Mouse (Mus musculus): ENCODE data around the gene Bptf. TPM values are rescaled to one million over a fixed set of nuclear protein-coding genes. Genes with fewer than 3 reads are reported as not detected.

The Bptf gene
- polyA plus RNA-seq, 1 experiment from 2014 or later = 44.8 TPM

GRCm38 (mm10) chr11:107054870-107055269 lies 77.1 kb downstream of the Bptf start:
- H3K4me1 ChIP-seq (ENCODE audit: control insufficient read depth, insufficient read depth, low read length) = no peaks in the 10 kb centered on the region
- H3K4me3 ChIP-seq (ENCODE audit: low read depth, low read length) = no peak overlapping the region
- no peak overlapping the region for H3K27ac ChIP-seq (ENCODE audit: low read depth, low read length)
- no peak for ATAC-seq (ENCODE audit: low read depth)
- 94% methylated on average over 6 of the region's 6 CpGs for whole genome bisulfite sequencing
- H3K9ac ChIP-seq (replicated peaks; ENCODE audit: low read depth, low read length) = no peak overlapping the region
- peaks cover 71% of the 10 kb centered on the region for H3K36me3 ChIP-seq (ENCODE audit: control insufficient read depth, insufficient read depth, low read length)
- H3K27me3 ChIP-seq (ENCODE audit: control insufficient read depth, insufficient read depth, low read length) = no peaks in the 10 kb centered on the region
- H3K4me2 ChIP-seq (ENCODE audit: low read depth, low read length) = no peak overlapping the region
- no peaks in the 10 kb centered on the region for H3K9me3 ChIP-seq (ENCODE audit: control insufficient read depth, low read length)

DNA sequence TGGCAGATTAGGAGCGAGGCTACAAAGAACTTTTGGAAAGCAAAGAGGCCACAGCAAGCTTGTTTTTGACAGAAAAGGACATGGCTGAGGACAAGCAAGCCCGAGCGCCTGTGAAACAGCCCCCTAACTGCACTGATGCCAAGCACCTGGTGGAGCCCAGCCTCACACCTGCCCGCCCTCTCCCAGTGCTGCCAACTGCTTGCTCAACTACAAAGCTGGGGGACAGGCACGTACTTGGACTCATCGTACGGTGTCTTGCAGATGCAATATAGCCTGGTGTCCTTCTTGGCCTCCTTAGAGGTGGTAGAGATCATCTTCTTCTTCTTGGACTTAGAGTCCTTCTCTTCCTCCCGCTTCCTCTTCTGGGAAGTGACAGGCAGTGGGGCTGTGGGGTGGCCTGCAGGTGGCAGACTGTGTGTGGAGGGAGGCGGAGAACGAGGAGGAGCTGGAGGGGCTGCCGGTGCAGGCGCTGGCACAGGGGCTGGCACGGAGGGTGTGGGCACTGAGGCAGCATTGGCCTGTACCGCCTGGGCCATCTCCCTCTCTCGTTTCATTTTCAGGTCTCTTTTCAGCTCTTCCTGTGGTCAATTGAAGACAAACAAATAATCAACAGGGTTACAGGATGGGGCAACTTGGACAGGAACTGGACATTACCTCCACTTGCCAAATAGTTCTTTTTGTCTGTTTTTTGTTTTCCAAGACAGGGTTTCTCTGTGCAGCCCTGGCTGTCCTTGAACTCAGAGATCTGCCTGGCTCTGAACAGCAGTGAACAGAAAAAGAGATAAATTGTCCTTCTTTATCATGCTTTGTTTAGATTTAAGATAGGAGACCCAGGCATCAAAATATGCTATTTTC lies 84.9 kb downstream of the Bptf start:
- no peak overlapping the region for H3K4me2 ChIP-seq (ENCODE audit: low read depth, low read length)
- no peak for ATAC-seq (ENCODE audit: low read depth)
- H3K4me1 ChIP-seq (ENCODE audit: control insufficient read depth, insufficient read depth, low read length) = no peaks in the 10 kb centered on the region
- WGBS = 92% methylated on average over 15 of the region's 15 CpGs
- no peak overlapping the region for H3K4me3 ChIP-seq (ENCODE audit: low read depth, low read length)
- no peak overlapping the region for H3K27ac ChIP-seq (ENCODE audit: low read depth, low read length)
- H3K27me3 ChIP-seq (ENCODE audit: control insufficient read depth, insufficient read depth, low read length) = no peaks in the 10 kb centered on the region
- no peaks in the 10 kb centered on the region for H3K9me3 ChIP-seq (ENCODE audit: control insufficient read depth, low read length)
- H3K36me3 ChIP-seq (ENCODE audit: control insufficient read depth, insufficient read depth, low read length) = peaks cover 33% of the 10 kb centered on the region
- no peak overlapping the region for H3K9ac ChIP-seq (replicated peaks; ENCODE audit: low read depth, low read length)

DNA sequence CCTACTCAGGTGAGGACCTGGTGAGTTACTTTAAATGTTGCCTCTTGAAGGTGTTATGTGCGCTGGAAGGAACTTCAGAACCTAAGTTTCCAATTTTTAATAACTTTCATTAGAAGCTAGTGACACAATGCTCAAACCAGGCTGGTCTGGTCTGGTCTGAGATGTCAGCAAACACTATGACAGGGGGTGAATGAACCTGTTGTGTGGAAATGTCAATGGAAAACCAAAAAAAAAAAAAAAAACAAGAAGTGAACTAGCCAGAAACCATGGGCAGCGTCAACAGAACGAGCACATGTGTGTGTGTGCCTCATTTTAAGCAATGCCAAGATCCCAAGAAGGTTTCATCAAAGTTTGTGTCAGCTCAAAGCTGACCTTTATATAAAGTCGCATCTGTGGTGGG lies 86.4 kb downstream of the Bptf start:
- no peaks in the 10 kb centered on the region for H3K4me1 ChIP-seq (ENCODE audit: control insufficient read depth, insufficient read depth, low read length)
- no peak overlapping the region for H3K9ac ChIP-seq (replicated peaks; ENCODE audit: low read depth, low read length)
- peaks cover 43% of the 10 kb centered on the region for H3K36me3 ChIP-seq (ENCODE audit: control insufficient read depth, insufficient read depth, low read length)
- no peaks in the 10 kb centered on the region for H3K27me3 ChIP-seq (ENCODE audit: control insufficient read depth, insufficient read depth, low read length)
- H3K4me3 ChIP-seq (ENCODE audit: low read depth, low read length) = no peak overlapping the region
- H3K27ac ChIP-seq (ENCODE audit: low read depth, low read length) = no peak overlapping the region
- over 99% methylated on average over 4 of the region's 4 CpGs for WGBS
- no peak for ATAC-seq (ENCODE audit: low read depth)
- H3K4me2 ChIP-seq (ENCODE audit: low read depth, low read length) = no peak overlapping the region
- no peaks in the 10 kb centered on the region for H3K9me3 ChIP-seq (ENCODE audit: control insufficient read depth, low read length)

- 58% methylated on average over 5 of the region's 5 CpGs for WGBS
- no peak; the same call in 1 of the 2 replicates for ATAC-seq (ENCODE audit: low read depth)
- Histone ChIP-seq H3K4me1 (ENCODE audit: control insufficient read depth, insufficient read depth, low read length) (no peaks in the 10 kb centered on the region), H3K9ac (replicated peaks; ENCODE audit: low read depth, low read length) (no peak overlapping the region), H3K36me3 (ENCODE audit: control insufficient read depth, insufficient read depth, low read length) (peaks cover 54% of the 10 kb centered on the region), H3K9me3 (ENCODE audit: control insufficient read depth, low read length) (no peaks in the 10 kb centered on the region), H3K27ac (ENCODE audit: low read depth, low read length) (no peak overlapping the region), H3K4me2 (ENCODE audit: low read depth, low read length) (no peak overlapping the region), H3K4me3 (ENCODE audit: low read depth, low read length) (no peak overlapping the region), H3K27me3 (ENCODE audit: control insufficient read depth, insufficient read depth, low read length) (no peaks in the 10 kb centered on the region)
These were observed 87.6 kb downstream of the Bptf start for GRCm38 (mm10) chr11:107044321-107044720.

DNA sequence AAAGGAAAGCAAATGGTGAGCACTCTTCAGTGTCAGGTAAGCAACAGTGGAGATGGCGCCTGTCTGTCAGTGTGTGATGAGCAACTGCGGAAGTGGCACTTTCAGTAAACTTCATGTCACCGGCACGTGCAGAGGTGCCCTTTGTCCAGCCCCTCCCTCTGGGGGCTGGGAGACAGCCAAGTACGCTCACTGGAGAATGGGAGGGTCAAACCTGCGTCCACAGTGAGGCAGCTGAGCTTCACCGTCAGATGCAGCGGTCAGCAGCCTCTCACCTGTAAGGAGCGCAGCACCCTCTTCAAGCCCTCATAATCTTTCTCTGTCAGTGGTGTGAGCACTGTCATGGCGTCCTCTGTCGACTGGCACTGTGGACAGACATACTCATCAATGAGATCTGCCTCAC lies 88.6 kb downstream of the Bptf start:
- WGBS = 97% methylated on average over 11 of the region's 11 CpGs
- Histone ChIP-seq H3K4me3 (ENCODE audit: low read depth, low read length) (no peak overlapping the region), H3K27me3 (ENCODE audit: control insufficient read depth, insufficient read depth, low read length) (no peaks in the 10 kb centered on the region), H3K27ac (ENCODE audit: low read depth, low read length) (no peak overlapping the region), H3K4me2 (ENCODE audit: low read depth, low read length) (no peak overlapping the region), H3K9ac (replicated peaks; ENCODE audit: low read depth, low read length) (no peak overlapping the region), H3K4me1 (ENCODE audit: control insufficient read depth, insufficient read depth, low read length) (no peaks in the 10 kb centered on the region), H3K9me3 (ENCODE audit: control insufficient read depth, low read length) (no peaks in the 10 kb centered on the region), H3K36me3 (ENCODE audit: control insufficient read depth, insufficient read depth, low read length) (peaks cover 63% of the 10 kb centered on the region)
- no peak for ATAC-seq (ENCODE audit: low read depth)

- H3K36me3 ChIP-seq (ENCODE audit: control insufficient read depth, insufficient read depth, low read length) = peaks cover 68% of the 10 kb centered on the region
- 93% methylated on average over 3 of the region's 3 CpGs for WGBS
These were observed 90.5 kb downstream of the Bptf start for GRCm38 (mm10) chr11:107041396-107041795.

DNA sequence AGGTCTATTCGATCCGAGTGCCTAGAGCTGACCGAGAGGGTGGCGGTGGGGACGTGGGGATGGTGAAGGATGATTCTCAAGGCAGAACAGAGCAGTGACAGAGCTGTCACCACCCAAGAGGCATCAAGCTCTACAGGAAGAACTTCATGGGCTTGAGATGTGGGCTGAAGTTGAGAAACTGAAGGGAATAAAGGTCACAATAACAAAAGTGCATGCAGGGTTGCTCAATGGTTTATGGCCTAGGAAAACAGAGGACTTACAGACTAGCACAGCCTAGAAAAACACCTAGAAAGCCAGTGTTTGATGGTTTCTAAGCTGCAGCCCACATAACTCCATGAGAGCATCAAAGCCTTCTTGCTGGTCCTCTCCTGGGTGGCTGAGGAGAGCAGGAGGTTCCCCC lies 92.5 kb downstream of the Bptf start:
- H3K27ac ChIP-seq (ENCODE audit: low read depth, low read length) = no peak overlapping the region
- no peaks in the 10 kb centered on the region for H3K27me3 ChIP-seq (ENCODE audit: control insufficient read depth, insufficient read depth, low read length)
- no peak overlapping the region for H3K9ac ChIP-seq (replicated peaks; ENCODE audit: low read depth, low read length)
- no peaks in the 10 kb centered on the region for H3K9me3 ChIP-seq (ENCODE audit: control insufficient read depth, low read length)
- H3K4me3 ChIP-seq (ENCODE audit: low read depth, low read length) = no peak overlapping the region
- H3K4me1 ChIP-seq (ENCODE audit: control insufficient read depth, insufficient read depth, low read length) = no peaks in the 10 kb centered on the region
- 100% methylated on average over 5 of the region's 5 CpGs for WGBS
- no peak overlapping the region for H3K4me2 ChIP-seq (ENCODE audit: low read depth, low read length)
- H3K36me3 ChIP-seq (ENCODE audit: control insufficient read depth, insufficient read depth, low read length) = peaks cover 63% of the 10 kb centered on the region
- ATAC-seq (ENCODE audit: low read depth) = no peak

More at GRCm38 (mm10) chr11:107041396-107041795, 90.5 kb downstream of the Bptf start:
- Histone ChIP-seq H3K27me3 (ENCODE audit: control insufficient read depth, insufficient read depth, low read length) (no peaks in the 10 kb centered on the region), H3K27ac (ENCODE audit: low read depth, low read length) (no peak overlapping the region), H3K4me3 (ENCODE audit: low read depth, low read length) (no peak overlapping the region), H3K9ac (replicated peaks; ENCODE audit: low read depth, low read length) (no peak overlapping the region), H3K4me1 (ENCODE audit: control insufficient read depth, insufficient read depth, low read length) (no peaks in the 10 kb centered on the region), H3K4me2 (ENCODE audit: low read depth, low read length) (no peak overlapping the region), H3K9me3 (ENCODE audit: control insufficient read depth, low read length) (no peaks in the 10 kb centered on the region)
- no peak for ATAC-seq (ENCODE audit: low read depth)

GRCm38 (mm10) chr11:107034085-107034810 lies 97.7 kb downstream of the Bptf start:
- ATAC-seq (ENCODE audit: low read depth) = no peak
- WGBS = 89% methylated on average over 10 of the region's 10 CpGs
- H3K27ac ChIP-seq (ENCODE audit: low read depth, low read length) = no peak overlapping the region
- no peaks in the 10 kb centered on the region for H3K4me1 ChIP-seq (ENCODE audit: control insufficient read depth, insufficient read depth, low read length)
- no peak overlapping the region for H3K9ac ChIP-seq (replicated peaks; ENCODE audit: low read depth, low read length)
- peaks cover 33% of the 10 kb centered on the region for H3K36me3 ChIP-seq (ENCODE audit: control insufficient read depth, insufficient read depth, low read length)
- no peaks in the 10 kb centered on the region for H3K9me3 ChIP-seq (ENCODE audit: control insufficient read depth, low read length)
- no peak overlapping the region for H3K4me2 ChIP-seq (ENCODE audit: low read depth, low read length)
- no peak overlapping the region for H3K4me3 ChIP-seq (ENCODE audit: low read depth, low read length)
- H3K27me3 ChIP-seq (ENCODE audit: control insufficient read depth, insufficient read depth, low read length) = no peaks in the 10 kb centered on the region

- WGBS = 46% methylated on average over 7 of the region's 7 CpGs
- Histone ChIP-seq H3K4me1 (ENCODE audit: control insufficient read depth, insufficient read depth, low read length) (no peaks in the 10 kb centered on the region), H3K4me2 (ENCODE audit: low read depth, low read length) (no peak overlapping the region), H3K36me3 (ENCODE audit: control insufficient read depth, insufficient read depth, low read length) (peaks cover 14% of the 10 kb centered on the region), H3K27me3 (ENCODE audit: control insufficient read depth, insufficient read depth, low read length) (no peaks in the 10 kb centered on the region), H3K27ac (ENCODE audit: low read depth, low read length) (no peak overlapping the region), H3K9me3 (ENCODE audit: control insufficient read depth, low read length) (no peaks in the 10 kb centered on the region), H3K9ac (replicated peaks; ENCODE audit: low read depth, low read length) (no peak overlapping the region), H3K4me3 (ENCODE audit: low read depth, low read length) (no peak overlapping the region)
- ATAC-seq (ENCODE audit: low read depth) = no peak
These were observed 100.3 kb downstream of the Bptf start for GRCm38 (mm10) chr11:107031635-107032034.

Measured in neural tube, embryonic 14.5 days (tissue).